Mouse (Mus musculus) CH12.LX (cell line): ENCODE measurements around the gene Prps1l3.

Experiments
- EP300 ChIP-seq: IDR thresholded peaks from 2 replicates; pipeline ENCODE4 v1.6.1; 2011; ENCODE audit warnings: low read length, improper control_type of control experiment
- ETS1 ChIP-seq: conservative IDR thresholded peaks from 2 replicates; pipeline ENCODE4 v1.6.1; 2012; ENCODE audit warnings: low read depth, mild to moderate bottlenecking, inconsistent platforms, low read length, improper control_type of control experiment, moderate library complexity
- HCFC1 ChIP-seq: IDR thresholded peaks from 2 replicates; pipeline ENCODE4 v1.6.1; 2012; ENCODE audit warnings: low read depth, mild to moderate bottlenecking, inconsistent platforms, low read length, improper control_type of control experiment
- PAX5 ChIP-seq: IDR thresholded peaks from 2 replicates; pipeline ENCODE4 v1.6.1; 2012; ENCODE audit warnings: low read length, inconsistent platforms, mixed read lengths
- POLR2A ChIP-seq: IDR thresholded peaks from 2 replicates; pipeline ENCODE4 v1.6.1; 2011; ENCODE audit warnings: low read depth, mild to moderate bottlenecking, improper control_type of control experiment, low read length
- SIN3A ChIP-seq: IDR thresholded peaks from 2 replicates; pipeline ENCODE4 v1.6.1; 2012; ENCODE audit warnings: low read length, improper control_type of control experiment, inconsistent platforms
- UBTF ChIP-seq: IDR thresholded peaks from 2 replicates; pipeline ENCODE4 v1.6.1; 2012; ENCODE audit warnings: low read depth, mild to moderate bottlenecking, inconsistent platforms, low read length, improper control_type of control experiment, moderate library complexity
- ZNF384 ChIP-seq: IDR thresholded peaks from 2 replicates; pipeline ENCODE4 v1.6.1; 2012; ENCODE audit warnings: low read depth, low read length, improper control_type of control experiment, inconsistent platforms

DNA sequence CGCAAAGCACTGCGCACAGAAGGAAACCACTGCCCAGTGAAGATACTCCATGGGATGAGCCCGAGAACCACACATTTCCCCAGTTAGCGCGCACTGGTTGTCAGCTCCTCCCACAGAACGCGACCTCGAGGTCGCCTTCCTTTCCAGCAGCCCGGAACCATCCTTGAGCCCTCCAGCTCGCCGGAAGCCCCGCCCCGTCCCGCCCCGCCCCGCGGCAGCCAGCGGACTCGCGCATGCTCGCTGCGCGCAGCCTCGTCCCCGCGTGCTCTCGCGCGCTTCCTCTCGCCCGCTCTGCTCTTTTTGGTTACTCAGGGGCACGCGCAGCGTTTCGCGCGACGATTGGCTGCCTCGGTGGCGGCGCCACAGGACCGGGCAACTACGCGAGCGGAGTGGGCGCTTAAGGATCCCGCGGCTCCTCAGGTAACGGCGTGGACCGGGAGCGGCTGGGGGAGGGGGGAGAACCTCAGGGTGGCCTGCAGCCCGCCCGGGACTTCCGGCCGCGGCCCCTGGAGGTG lies at the start of gene Prps1l3, which contains the start of gene Mipol1:
- TF ChIP-seq ZNF384 (no peak), HCFC1 (peak; percentile 56), POLR2A (peak; percentile 94), EP300 (no peak), ETS1 (no peak), SIN3A (peak; percentile 11; the same call in 1 of the 2 replicates), UBTF (no peak), PAX5 (no peak)
